Mouse (Mus musculus): Measurements from ENCODE around the gene Cbfa2t2. TPM values are rescaled to one million over a fixed set of nuclear protein-coding genes. Genes with fewer than 3 reads are reported as not detected.

The Cbfa2t2 gene
- polyA plus RNA-seq, 1 experiment from 2014 or later, result 62.4 TPM

DNA sequence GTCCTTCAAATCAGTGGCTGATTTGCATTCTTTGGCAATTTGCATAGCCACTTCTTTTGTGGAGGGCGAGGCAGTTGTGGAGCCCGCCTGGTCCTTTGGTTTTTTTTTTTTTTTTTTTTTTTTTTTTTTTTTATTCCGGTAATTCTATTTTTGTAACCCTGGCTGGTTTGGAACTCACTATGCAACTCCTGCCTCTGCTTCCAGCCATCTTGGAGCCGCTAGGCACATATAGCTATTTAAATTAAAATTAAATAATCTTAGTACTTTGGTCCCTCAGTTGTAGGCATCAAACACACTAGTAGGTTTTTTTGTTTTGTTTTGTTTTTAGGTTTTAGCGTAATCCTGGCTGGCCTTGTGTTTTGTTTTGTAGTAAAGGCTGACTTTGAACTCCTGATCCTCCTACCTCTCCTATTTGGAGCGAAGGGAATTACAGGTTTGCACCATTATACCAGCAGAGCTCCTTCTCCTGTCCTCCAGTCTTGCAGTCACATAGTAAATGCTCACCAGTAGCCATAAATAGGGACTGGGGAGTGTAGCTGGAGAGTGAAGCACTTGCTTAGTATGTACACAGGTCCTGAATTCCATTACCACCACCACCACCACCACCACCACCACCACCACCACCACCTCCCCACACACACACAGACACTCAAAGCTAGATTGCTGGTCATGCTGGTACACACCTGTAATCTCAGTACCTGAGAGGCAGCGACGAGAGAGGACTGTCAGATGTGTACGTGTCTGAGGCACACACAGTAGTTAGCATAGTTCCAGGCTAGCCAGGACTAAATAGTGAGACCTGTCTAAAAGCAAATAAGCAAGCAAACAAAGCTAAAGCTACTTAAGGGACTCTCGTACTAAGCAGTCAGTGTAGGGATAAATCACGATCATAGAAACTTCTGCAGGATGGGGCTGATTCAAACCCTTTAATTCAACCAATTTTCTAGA, 9.1 kb upstream of the Cbfa2t2 start:
- 21% methylated on average over 11 of the region's 11 CpGs for WGBS
- Histone ChIP-seq H3K36me3 (no peaks in the 10 kb centered on the region), H3K27ac (peak overlapping the region; percentile 88), H3K27me3 (replicated peaks) (no peaks in the 10 kb centered on the region), H3K9ac (peak overlapping the region; percentile 59), H3K4me2 (replicated peaks) (peak overlapping the region; percentile 59), H3K4me3 (peak overlapping the region; percentile 24; the same call in 1 of the 2 replicates), H3K4me1 (peaks cover 23% of the 10 kb centered on the region), H3K9me3 (no peaks in the 10 kb centered on the region)
- ATAC-seq (ENCODE audit: low FRiP score, low read depth), result no peak

DNA sequence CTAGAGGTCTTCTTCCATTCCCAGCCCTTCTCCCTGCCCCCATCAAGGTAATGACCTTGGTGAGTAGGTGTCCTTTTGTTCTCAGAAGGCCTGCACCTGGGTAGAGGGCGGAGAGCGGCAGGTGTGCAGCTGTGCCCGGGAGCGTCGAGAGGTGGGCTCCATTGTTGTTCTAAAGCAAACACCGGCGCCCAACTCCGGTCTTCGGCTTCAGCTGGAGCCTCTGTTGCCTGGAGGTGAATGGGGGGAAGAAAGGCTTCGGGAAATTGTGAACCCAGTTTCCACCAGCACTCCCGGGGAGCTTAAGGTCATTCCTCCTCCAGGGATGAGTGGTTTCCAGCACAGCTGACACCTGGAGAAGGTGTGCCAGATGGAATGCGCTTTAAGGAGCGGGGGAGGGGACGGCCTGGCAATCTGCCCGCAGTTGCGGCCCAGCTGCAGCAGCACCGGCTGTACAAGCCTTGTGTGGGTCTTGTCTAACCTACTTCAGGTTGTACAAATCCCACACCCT, 8.4 kb upstream of the Cbfa2t2 start:
- Histone ChIP-seq H3K27ac (no peak overlapping the region), H3K4me1 (peaks cover 22% of the 10 kb centered on the region), H3K36me3 (no peaks in the 10 kb centered on the region), H3K27me3 (replicated peaks) (no peaks in the 10 kb centered on the region), H3K9ac (no peak overlapping the region), H3K4me3 (no peak overlapping the region), H3K9me3 (no peaks in the 10 kb centered on the region), H3K4me2 (replicated peaks) (peak overlapping the region; percentile 41)
- ATAC-seq (ENCODE audit: low FRiP score, low read depth), result no peak
- WGBS, result 14% methylated on average over 17 of the region's 17 CpGs

GRCm38 (mm10) chr2:154430566-154430965, 5.7 kb upstream of the Cbfa2t2 start:
- peaks cover 22% of the 10 kb centered on the region for H3K4me1 ChIP-seq
- H3K9ac ChIP-seq, result no peak overlapping the region
- no peaks in the 10 kb centered on the region for H3K27me3 ChIP-seq (replicated peaks)
- ATAC-seq (ENCODE audit: low FRiP score, low read depth), result no peak
- 93% methylated on average over 2 of the region's 2 CpGs for WGBS
- H3K9me3 ChIP-seq, result no peaks in the 10 kb centered on the region
- no peaks in the 10 kb centered on the region for H3K36me3 ChIP-seq
- H3K27ac ChIP-seq, result no peak overlapping the region
- no peak overlapping the region for H3K4me3 ChIP-seq
- H3K4me2 ChIP-seq (replicated peaks), result no peak overlapping the region

GRCm38 (mm10) chr2:154432696-154433095, 3.6 kb upstream of the Cbfa2t2 start:
- no peak for ATAC-seq (ENCODE audit: low FRiP score, low read depth)
- WGBS, result 69% methylated on average over 2 of the region's 2 CpGs
- H3K4me2 ChIP-seq (replicated peaks), result no peak overlapping the region

DNA sequence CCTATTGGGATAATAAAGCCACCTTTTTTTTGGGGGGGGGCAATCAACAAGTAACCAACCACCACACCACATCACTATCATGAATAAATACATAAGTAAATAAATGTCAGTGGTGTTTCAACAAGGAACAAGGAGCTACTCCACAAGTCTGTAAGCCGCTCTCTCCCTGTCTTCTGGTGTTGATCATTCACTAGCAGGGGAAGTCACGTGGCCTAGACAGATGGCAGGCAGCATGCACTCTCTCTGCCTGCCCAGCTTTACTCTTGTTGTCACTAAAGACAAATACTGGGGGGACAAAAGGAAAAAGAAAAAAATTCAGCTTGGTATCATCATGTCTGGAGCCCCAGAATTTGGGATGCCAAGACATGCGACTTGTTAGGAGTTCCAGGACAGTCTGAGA, 2.9 kb upstream of the Cbfa2t2 start:
- no peak for ATAC-seq (ENCODE audit: low FRiP score, low read depth)
- 60% methylated on average over 3 of the region's 3 CpGs for WGBS
- H3K9me3 ChIP-seq, result no peaks in the 10 kb centered on the region
- H3K4me3 ChIP-seq, result no peak overlapping the region
- no peaks in the 10 kb centered on the region for H3K36me3 ChIP-seq
- H3K4me1 ChIP-seq, result peaks cover 7% of the 10 kb centered on the region
- H3K27me3 ChIP-seq (replicated peaks), result no peaks in the 10 kb centered on the region
- H3K4me2 ChIP-seq (replicated peaks), result no peak overlapping the region
- H3K9ac ChIP-seq, result no peak overlapping the region
- H3K27ac ChIP-seq, result no peak overlapping the region

More at GRCm38 (mm10) chr2:154432696-154433095, 3.6 kb upstream of the Cbfa2t2 start:
- H3K9me3 ChIP-seq, result no peaks in the 10 kb centered on the region
- no peaks in the 10 kb centered on the region for H3K27me3 ChIP-seq (replicated peaks)
- H3K4me1 ChIP-seq, result peaks cover 9% of the 10 kb centered on the region
- H3K9ac ChIP-seq, result no peak overlapping the region
- H3K27ac ChIP-seq, result no peak overlapping the region
- no peak overlapping the region for H3K4me3 ChIP-seq
- H3K36me3 ChIP-seq, result no peaks in the 10 kb centered on the region

GRCm38 (mm10) chr2:154434690-154435089, 1.6 kb upstream of the Cbfa2t2 start:
- 95% methylated on average over 7 of the region's 7 CpGs for WGBS
- H3K4me3 ChIP-seq, result no peak overlapping the region
- peaks cover 13% of the 10 kb centered on the region for H3K4me1 ChIP-seq
- H3K27ac ChIP-seq, result no peak overlapping the region
- no peak overlapping the region for H3K4me2 ChIP-seq (replicated peaks)
- H3K9ac ChIP-seq, result no peak overlapping the region
- H3K36me3 ChIP-seq, result no peaks in the 10 kb centered on the region
- no peaks in the 10 kb centered on the region for H3K9me3 ChIP-seq
- no peaks in the 10 kb centered on the region for H3K27me3 ChIP-seq (replicated peaks)
- ATAC-seq (ENCODE audit: low FRiP score, low read depth), result no peak

- 0 out of 2 replicates have a peak overlapping the region, but pooled peaks have one; percentile 80 for H3K27ac ChIP-seq
- H3K36me3 ChIP-seq, result no peaks in the 10 kb centered on the region
- H3K4me1 ChIP-seq, result peaks cover 13% of the 10 kb centered on the region
- peak; percentile 99 for ATAC-seq (ENCODE audit: low FRiP score, low read depth)
- WGBS, result under 1% methylated on average over 40 of the region's 44 CpGs
- H3K9me3 ChIP-seq, result no peaks in the 10 kb centered on the region
- peak overlapping the region; percentile 94; the same call in 1 of the 2 replicates for H3K9ac ChIP-seq
- H3K4me2 ChIP-seq (replicated peaks), result peak overlapping the region; percentile 66
- peak overlapping the region; percentile 85 for H3K4me3 ChIP-seq
- H3K27me3 ChIP-seq (replicated peaks), result no peaks in the 10 kb centered on the region
Measured at GRCm38 (mm10) chr2:154436076-154436457, 214 bp upstream of the Cbfa2t2 start.

- WGBS, result 19% methylated on average over 7 of the region's 7 CpGs
- no peak overlapping the region for H3K27ac ChIP-seq
- no peaks in the 10 kb centered on the region for H3K27me3 ChIP-seq (replicated peaks)
- peaks cover 13% of the 10 kb centered on the region for H3K4me1 ChIP-seq
- H3K4me3 ChIP-seq, result peak overlapping the region; percentile 85
- H3K36me3 ChIP-seq, result 0 out of 2 replicates have a peak, but pooled peaks cover 3% of the 10 kb centered on the region
- no peak for ATAC-seq (ENCODE audit: low FRiP score, low read depth)
- H3K9me3 ChIP-seq, result no peaks in the 10 kb centered on the region
- peak overlapping the region; percentile 66 for H3K4me2 ChIP-seq (replicated peaks)
- H3K9ac ChIP-seq, result peak overlapping the region; percentile 94
Measured at GRCm38 (mm10) chr2:154437191-154437527, 878 bp downstream of the Cbfa2t2 start.

GRCm38 (mm10) chr2:154440453-154440852, 4.2 kb downstream of the Cbfa2t2 start:
- Histone ChIP-seq H3K9me3 (no peaks in the 10 kb centered on the region), H3K36me3 (peaks cover 11% of the 10 kb centered on the region; the same call in 1 of the 2 replicates), H3K27me3 (replicated peaks) (no peaks in the 10 kb centered on the region), H3K27ac (no peak overlapping the region), H3K4me3 (no peak overlapping the region), H3K4me1 (peaks cover 13% of the 10 kb centered on the region), H3K4me2 (replicated peaks) (no peak overlapping the region), H3K9ac (no peak overlapping the region)
- no peak for ATAC-seq (ENCODE audit: low FRiP score, low read depth)

DNA sequence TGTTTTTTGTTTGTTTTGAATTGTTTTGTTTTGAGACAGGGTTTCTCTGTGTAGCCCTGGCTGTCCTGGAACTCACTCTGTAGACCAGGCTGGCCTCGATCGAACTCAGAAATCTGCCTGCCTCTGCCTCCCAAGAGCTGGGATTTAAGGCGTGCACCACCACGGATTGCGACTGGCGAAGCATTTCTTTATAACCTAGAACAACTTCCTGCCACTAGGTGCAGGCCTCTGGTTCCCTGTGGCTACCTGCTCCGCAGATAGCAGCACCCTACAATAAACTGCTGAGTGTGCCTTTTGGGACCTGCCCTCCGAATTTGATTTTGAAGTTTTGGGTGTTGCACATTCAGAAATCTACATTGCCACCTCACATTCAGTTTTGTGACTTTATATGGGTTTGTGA, 11.5 kb downstream of the Cbfa2t2 start:
- Histone ChIP-seq H3K9me3 (no peaks in the 10 kb centered on the region), H3K36me3 (peaks cover 12% of the 10 kb centered on the region; the same call in 1 of the 2 replicates), H3K4me3 (no peak overlapping the region), H3K27me3 (replicated peaks) (no peaks in the 10 kb centered on the region), H3K27ac (no peak overlapping the region), H3K4me1 (no peaks in the 10 kb centered on the region), H3K4me2 (replicated peaks) (no peak overlapping the region), H3K9ac (no peak overlapping the region)
- 95% methylated on average over 8 of the region's 8 CpGs for WGBS
- ATAC-seq (ENCODE audit: low FRiP score, low read depth), result no peak

GRCm38 (mm10) chr2:154448633-154449032, 12.4 kb downstream of the Cbfa2t2 start:
- peaks cover 8% of the 10 kb centered on the region; the same call in 1 of the 2 replicates for H3K36me3 ChIP-seq
- no peaks in the 10 kb centered on the region for H3K27me3 ChIP-seq (replicated peaks)
- no peak overlapping the region for H3K4me3 ChIP-seq
- no peak overlapping the region for H3K4me2 ChIP-seq (replicated peaks)
- no peak overlapping the region for H3K9ac ChIP-seq
- H3K27ac ChIP-seq, result no peak overlapping the region
- no peaks in the 10 kb centered on the region for H3K4me1 ChIP-seq
- no peak for ATAC-seq (ENCODE audit: low FRiP score, low read depth)
- no peaks in the 10 kb centered on the region for H3K9me3 ChIP-seq

DNA sequence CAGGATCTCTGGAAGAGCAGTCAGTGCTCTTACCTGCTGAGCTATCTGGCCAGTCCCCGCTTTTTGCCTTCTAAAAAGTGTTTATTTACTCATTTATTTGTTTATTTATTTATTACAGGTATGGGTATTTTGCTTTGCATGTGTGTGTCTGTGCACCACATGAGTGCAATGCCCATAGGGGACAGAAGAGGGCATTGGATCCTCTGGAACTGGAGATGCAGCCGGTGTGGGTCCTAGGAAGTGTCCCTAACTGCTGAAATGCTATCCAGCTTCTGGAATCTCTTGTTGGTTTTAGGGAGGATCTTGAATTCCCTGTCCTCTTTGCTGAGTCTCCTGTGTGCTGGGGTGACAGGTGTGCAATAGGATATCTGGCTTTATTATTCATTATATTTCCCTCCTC, 16.7 kb downstream of the Cbfa2t2 start:
- Histone ChIP-seq H3K27me3 (replicated peaks) (no peaks in the 10 kb centered on the region), H3K27ac (no peak overlapping the region), H3K9ac (no peak overlapping the region), H3K4me2 (replicated peaks) (no peak overlapping the region), H3K9me3 (no peaks in the 10 kb centered on the region), H3K4me3 (no peak overlapping the region), H3K4me1 (no peaks in the 10 kb centered on the region), H3K36me3 (peaks cover 2% of the 10 kb centered on the region; the same call in 1 of the 2 replicates)
- ATAC-seq (ENCODE audit: low FRiP score, low read depth), result no peak
- WGBS, result 94% methylated on average over 2 of the region's 2 CpGs

Data from neural tube, embryonic 12.5 days (tissue).